Mouse (Mus musculus) olfactory bulb, adult 2 months (tissue): ENCODE results near the gene Il25.
A peak's percentile ranks its signal among the peaks of the same experiment; 100 is the strongest.

Source experiments
- CTCF ChIP-seq: fragments of 200-500 bp; IDR thresholded peaks from 2 replicates; pipeline ENCODE4 v1.5.1; 2012; ENCODE audit warnings: low read depth, mild to moderate bottlenecking, low read length, moderate library complexity; ENCODE audit not compliant: insufficient read depth
- POLR2A ChIP-seq: fragments of 200-500 bp; IDR thresholded peaks from 2 replicates; pipeline ENCODE4 v1.6.1; 2012; ENCODE audit warnings: mild to moderate bottlenecking, low read depth, low read length, moderate library complexity; ENCODE audit not compliant: insufficient read depth

DNA sequence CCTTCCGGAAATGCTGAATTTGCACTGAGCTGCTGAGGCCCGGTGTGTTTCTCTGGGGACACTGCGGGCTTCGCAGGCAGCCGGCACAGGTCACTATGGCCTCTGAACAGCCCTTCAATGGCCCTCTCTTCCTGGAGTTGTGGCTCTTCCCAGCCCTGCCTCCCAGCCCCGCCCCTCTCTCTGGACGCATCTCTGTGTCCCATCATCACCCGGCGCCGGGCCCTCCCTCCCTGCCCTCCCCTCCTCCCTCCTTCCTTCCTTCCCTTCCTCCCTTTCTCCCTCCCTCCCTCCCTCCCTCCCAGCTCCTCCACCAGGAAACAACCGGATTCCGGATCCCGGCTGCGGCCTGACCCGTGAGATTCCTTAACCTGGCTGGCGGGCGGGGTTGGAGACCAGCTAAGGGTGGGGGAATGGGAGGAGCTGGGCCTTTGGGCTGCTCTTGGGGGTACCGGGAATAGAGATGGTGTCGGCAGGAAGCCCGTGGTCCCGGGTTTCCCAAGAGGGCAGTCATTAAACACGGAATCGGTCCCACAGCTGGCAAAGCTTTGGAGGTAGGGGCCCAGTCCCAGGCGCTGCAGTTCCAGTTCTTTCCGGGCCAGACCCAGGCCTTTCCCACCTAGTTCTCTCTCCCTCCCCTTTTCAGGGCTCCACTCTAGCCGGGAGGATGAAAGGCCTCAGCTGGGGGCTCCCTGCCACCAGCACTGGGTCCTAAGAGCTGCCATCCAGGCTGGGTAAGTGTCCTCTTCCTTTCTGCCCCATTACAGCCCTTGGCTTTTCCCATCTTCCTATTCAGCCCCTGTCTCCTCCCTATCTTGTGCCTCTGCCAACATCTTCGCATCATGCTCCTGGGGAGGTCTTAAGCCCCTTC lies 49.1 kb upstream of the Il25 start, which contains the start of the genes Bcl2l2 and Gm20521:
- TF ChIP-seq CTCF (no peak), POLR2A (0 out of 2 replicates have a peak, but pooled peaks have one; percentile 30)
